Mouse (Mus musculus) ZHBTc4 (cell line): ENCODE results near the gene Srsf2.
A peak's percentile ranks its signal among the peaks of the same experiment; 100 is the strongest.
"Not testable (repeated sequence)": the region's sequence is repeated elsewhere in the genome, so short reads cannot be mapped to it uniquely, and the experiment has no call there.

Experiments used
- DNase-seq: peaks from one replicate; pipeline ENCODE4 v3.0.0-alpha.2; 2011; ENCODE audit warnings: low read depth, low spot score

Srsf2 gene

GRCm38 (mm10) chr11:116853512-116853928 is 626 bp upstream of the Srsf2 start:
- peak; percentile 98 for DNase-seq

- no peak for DNase-seq
Measured at GRCm38 (mm10) chr11:116852291-116852890, 503 bp downstream of the Srsf2 start, which contains the start of gene Mfsd11. Mfsd11 (plus strand) TSS chr11:116852440.

GRCm38 (mm10) chr11:116851576-116852290 is 1.2 kb downstream of the Srsf2 start:
- peak; percentile 77 for DNase-seq

- DNase-seq = no peak
Measured at GRCm38 (mm10) chr11:116850833-116851477, 1.9 kb downstream of the Srsf2 start.

DNA sequence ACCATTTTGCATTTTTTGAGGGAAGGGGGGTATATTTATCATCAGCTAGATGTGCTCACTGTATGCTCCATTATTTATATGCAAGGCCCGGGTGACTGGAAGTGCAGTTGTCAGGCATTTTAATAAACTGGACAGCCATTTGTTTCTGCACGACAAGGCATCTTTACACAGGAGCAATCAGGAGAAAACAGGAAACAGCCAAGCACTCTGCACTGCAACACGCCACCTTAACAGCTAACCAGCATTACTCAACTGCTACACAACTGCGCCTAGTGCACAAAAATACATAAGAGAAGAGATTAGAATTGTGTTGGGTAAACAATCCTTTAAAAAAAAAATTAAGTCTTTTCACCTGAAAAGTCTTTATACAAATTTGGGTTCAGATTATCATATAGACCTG is 2.8 kb downstream of the Srsf2 start:
- no peak for DNase-seq

GRCm38 (mm10) chr11:116849587-116849986 is 3.3 kb downstream of the Srsf2 start:
- no peak for DNase-seq

- DNase-seq = not testable (repeated sequence)
Measured at GRCm38 (mm10) chr11:116848877-116849178, 4.1 kb downstream of the Srsf2 start.

DNA sequence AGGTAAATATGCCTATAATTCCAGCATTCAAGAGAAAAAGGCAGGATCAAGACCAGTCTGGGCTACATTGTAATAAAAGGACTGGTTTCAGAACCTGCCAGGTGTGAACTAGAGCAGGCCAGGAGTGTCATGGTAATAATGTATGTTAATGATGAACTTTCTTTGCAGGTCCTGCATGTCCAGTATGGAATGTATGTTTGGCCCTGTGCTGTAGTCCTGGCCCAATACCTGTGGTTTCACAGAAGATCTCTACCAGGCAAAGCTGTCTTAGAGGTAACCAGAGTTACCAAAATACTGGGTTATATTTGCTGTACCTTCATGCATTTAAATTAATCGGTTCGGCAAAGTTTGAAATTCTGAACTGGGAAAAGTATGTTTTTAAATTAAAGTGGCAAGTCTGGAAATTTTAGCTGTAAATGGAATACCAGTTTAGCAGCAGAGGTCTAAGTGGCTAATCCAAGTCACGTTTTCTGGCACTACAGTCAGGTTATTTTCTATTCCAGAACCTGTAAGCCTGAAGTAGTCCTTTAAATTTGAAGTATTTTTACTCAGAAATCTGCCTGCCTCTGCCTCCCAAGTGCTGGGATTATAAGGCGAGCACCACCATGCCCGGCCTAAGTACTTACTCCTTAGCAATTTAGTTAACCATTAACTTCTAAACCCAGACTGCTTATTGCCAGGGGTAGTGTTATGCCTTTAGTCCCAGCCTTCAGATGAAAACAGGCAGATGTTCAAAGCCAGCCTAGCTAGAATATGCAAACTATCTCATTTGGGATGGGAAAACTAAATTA is 4.6 kb downstream of the Srsf2 start:
- DNase-seq = peak; percentile 60

- peak; percentile 54 for DNase-seq
Measured at GRCm38 (mm10) chr11:116847187-116848085, 5.5 kb downstream of the Srsf2 start.

- no peak for DNase-seq
Measured at GRCm38 (mm10) chr11:116846593-116847181, 6.2 kb downstream of the Srsf2 start.

GRCm38 (mm10) chr11:116843261-116844233 is 9.3 kb downstream of the Srsf2 start, which contains the start of the genes Mettl23 and Jmjd6:
Mettl23 (plus strand) TSS chr11:116843278.
Jmjd6 (minus strand) TSS chr11:116843449.
- DNase-seq = peak; percentile 99

DNA sequence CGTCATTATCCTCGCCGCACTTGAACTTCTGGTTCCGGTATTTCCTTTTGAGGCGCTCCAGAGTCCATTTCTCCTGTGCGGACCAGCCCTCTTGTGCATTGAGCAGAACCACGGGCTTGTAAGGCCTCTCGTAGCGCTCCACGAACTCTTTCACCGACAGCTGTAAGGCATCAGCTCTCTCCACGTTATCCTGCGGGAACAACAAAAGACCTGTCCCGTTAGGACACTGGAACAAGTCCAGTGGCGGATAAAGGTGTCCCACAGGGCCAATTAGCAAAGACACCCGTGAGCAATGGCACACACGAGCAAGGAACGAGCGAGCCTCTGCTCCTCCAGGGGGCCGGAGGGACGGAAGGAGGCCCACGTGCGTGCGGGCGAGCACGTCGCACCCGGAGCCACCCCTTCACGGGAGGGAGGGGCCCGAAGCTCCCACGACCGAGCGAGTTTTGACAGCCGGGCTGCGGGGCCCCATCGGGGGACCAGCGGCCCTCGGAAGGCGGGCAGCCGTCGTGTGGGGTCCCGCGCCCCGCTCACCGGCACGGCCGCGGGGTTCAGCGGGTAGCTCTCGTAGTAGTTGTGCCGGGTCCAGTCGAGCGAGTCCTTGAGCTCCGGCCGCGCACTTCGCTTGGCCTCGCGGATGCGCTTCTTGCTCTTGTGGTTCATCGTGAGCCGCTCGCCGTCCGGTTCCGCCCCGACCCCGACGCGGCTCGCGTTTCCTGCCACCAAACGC is 10.2 kb downstream of the Srsf2 start:
- peak; percentile 64 for DNase-seq

GRCm38 (mm10) chr11:116840748-116841147 is 12.1 kb downstream of the Srsf2 start:
- DNase-seq = peak; percentile 67

DNA sequence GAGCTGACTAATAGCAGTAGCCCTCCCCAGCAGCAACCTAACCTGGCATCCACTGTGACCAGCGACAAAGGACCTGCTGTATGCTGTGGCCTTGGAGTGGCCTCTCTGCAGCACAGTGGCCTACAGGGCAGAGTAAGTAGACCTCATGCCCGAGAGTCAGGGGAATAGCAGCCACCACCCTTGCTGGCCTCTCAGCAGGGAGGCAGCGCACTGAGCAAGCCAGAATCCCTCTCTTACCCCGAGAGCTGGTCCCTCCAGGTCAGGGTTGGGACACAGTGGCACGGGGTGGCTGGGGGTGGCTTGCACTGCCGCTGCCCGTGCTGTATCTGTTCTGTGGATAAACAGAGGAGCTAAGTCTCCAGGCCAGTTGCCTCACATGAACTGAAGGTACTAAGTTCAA is 13.3 kb downstream of the Srsf2 start:
- no peak for DNase-seq

GRCm38 (mm10) chr11:116838936-116839335 is 14.0 kb downstream of the Srsf2 start:
- no peak for DNase-seq

DNA sequence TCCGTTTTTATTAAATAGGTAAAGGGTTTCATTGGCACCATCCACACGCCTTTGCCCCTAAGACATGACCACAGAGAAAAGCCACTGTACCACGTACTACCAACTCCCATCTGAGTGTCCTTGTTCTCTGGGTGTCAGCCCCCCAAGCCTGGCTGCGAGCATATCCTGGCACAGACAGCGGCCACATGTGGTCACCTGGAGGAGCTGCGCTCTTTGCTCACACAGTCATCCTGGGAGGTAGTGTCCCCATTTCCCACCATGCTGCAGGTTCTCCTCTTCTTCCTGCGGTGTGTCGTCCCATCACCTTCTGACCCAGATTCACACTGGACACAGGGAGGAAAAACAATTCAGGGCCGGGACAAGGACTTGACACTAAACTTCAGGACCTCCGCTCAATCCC is 15.5 kb downstream of the Srsf2 start:
- DNase-seq = no peak

DNA sequence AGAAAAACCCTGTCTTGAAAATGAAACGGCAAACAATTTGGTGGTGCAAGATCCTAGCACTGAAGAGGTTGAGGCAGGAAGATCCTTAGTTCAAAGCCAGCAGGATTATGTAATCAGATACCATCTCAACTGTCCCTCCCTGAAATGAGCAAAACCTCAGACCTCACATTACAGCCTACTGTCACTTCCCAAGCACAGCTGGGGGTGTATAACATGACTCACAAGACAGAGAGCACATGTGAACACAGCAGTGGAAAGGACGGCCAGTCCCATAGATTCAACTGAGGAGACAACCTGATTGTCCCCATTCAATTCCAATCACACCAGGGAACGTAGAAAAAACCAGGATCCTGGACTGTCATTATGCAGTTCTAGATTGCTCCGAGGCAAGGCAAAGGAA is 16.6 kb downstream of the Srsf2 start:
- DNase-seq = no peak

GRCm38 (mm10) chr11:116834954-116835353 is 17.9 kb downstream of the Srsf2 start:
- DNase-seq = no peak
